Mouse (Mus musculus) regulatory T cell (primary cell): ENCODE results near the gene Fam89a.

Experiments
- in situ Hi-C: fragments of 300-600 bp; cut with MboI, MseI; formaldehyde crosslinking; loops from one replicate; pipeline ENCODE4 v1.15.1; 2025; ENCODE audit warnings: high pct_unique_total_duplicates

The Fam89a gene

DNA sequence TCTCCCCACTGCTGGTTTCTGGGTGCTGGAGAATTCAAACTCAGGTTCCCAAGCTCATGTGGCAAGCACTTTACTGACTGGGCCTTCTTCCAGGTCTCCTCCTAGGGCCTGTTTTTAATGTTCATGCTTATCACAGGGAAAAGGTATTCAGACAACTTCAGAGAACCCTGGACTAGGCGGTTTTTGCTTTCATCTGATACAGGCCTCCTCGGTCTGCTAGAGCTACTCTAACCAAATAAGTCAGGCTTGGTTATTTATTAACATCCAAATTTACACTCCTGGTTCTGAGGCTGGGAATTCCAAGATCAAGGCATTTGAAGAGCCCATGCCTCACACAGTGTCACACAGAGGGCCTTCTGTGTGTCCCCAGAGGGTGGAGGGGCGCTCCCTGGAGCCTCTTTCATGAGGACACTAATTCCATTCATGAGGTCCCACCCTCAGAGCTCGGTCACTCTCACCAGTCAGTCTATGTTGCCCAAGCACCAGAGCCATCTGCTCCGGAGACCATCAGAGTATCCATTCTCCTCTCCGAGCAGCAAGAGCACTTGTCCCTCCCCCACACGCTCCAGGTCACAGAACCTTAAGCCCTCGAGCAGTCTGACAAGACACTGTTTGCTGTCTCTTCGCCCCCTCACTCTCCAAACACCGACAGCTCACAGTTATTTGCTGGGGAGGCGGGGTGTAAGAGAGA is 2.6 kb upstream of the Fam89a start:
- in situ Hi-C loops = no loop called here

- in situ Hi-C loops = no loop called here
Measured at GRCm38 (mm10) chr8:124752325-124752862, 762 bp upstream of the Fam89a start.

GRCm38 (mm10) chr8:124751191-124751590 is 441 bp downstream of the Fam89a start:
- in situ Hi-C loops = no loop called here

DNA sequence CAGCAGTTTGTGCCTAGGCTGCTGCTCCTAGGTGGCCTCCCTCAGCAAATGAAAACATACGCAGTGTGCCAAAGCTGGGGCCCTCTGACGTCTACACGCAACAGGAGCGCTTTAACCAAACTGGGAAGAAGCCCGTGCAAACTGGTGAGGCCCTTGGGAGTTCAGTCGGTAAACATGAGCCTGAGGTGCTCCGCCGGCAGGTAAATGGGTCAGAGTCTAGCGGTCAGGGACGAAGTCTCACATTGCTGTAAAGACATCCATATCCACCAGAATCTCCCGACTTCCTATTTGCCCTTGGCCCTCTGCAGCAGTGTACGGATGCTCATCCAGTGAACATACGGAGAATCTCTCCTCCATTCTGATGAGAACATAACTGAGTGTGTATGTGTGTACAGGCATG is 5.0 kb downstream of the Fam89a start:
- in situ Hi-C loops = no loop called here

- in situ Hi-C loops = no loop called here
Measured at GRCm38 (mm10) chr8:124739268-124739667, 12.4 kb downstream of the Fam89a start.

- in situ Hi-C loops = no loop called here
Measured at GRCm38 (mm10) chr8:124735371-124735911, 16.2 kb downstream of the Fam89a start.

GRCm38 (mm10) chr8:124732828-124733227 is 18.8 kb downstream of the Fam89a start:
- in situ Hi-C loops = no loop called here

DNA sequence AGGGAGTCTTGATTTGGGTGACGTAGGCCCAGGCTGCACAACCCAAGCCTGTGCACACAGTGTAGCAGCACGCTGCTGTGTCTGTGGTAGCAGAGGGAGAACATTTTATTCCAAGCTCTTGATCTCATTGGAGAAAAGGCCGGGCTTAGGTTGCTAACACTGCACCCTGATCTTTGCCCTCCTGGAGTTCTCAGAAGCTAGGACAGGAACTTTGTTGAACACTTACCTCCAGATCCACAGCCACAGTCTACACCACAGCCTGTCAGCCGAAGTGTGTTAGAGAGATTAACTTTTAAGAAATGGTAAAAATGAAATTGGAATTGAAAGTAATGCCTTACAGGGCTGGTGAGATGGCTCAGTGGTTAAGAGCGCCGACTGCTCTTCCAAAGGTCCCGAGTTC is 27.3 kb downstream of the Fam89a start:
- in situ Hi-C loops = loop anchor here (5.0 kb wide), 1 partner anchor 138 kb away; the partner anchor contains the start of genes 2810004N23Rik and Gnpat

GRCm38 (mm10) chr8:124721862-124722515 is 29.6 kb downstream of the Fam89a start, which contains the start of the genes Ttc13 and Arv1:
Ttc13 (minus strand) TSS chr8:124721983.
Arv1 (plus strand) TSS chr8:124722139.
- in situ Hi-C loops = loop anchor here (5.0 kb wide), 1 partner anchor 140 kb away; the partner anchor contains the start of genes 2810004N23Rik and Gnpat

DNA sequence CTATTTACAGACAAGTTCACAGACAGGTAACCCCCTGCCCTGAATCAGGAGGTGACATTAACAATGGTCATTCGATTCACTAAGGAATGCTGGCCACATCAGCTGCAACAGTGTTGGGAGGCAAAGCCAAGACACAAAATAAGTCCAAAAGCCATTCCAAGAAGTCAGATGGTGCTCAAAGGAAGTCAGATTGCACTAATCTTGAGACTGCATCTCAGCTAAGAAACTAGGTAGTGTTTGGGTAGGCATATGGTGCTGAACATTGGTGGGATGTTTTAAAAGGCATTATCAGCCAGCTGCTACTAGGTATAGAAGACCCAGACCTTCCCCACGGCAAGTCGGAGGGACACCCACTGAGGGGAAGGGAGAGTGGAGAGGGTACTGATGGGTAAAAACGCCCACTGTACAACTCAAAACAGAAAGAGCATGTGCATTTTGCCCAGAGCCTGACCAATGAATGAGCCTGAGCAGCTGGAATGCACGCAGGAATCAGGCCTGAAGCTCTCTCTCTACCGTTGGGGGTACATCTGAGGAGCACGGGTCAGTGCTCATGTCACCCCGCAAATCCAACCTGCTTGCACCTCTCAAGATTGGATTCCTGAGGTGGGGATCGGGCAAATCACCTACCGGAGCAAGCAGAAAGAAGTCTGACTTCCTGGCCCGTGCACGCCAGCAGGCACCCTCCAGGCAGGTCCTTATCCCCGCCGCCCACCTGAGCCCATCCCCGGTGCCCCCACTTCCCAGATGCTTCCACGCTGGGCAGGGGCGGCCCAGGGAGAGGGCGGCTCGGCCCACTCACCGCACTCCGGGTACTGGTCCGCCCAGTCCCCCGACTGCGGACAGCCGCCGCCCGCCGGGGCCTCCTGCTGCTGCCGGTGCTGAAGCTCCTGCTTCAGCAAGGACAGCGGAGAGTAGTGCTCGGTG is 30.4 kb downstream of the Fam89a start:
- in situ Hi-C loops = loop anchor here (5.0 kb wide), 1 partner anchor 141 kb away; the partner anchor contains the start of genes 2810004N23Rik and Gnpat

DNA sequence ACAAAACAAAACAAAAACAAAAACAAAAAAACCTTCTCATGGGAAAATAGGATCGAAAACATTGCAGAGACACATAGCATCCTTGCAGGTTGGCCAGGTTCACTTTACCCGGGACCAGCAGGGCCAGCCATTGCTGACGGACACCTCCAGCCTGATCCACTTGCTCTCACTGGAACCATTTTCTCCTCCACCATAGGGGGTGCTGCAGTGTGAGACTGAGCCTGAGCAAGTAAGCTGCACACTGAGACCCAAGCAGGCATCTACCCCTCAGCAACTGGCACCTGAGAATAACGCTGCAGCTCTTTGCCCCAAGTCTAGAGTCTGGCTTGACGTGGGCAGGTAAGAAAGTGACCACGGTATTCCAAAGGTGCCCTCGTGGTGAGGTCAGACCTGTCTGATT is 31.5 kb downstream of the Fam89a start:
- in situ Hi-C loops = loop anchor here (5.0 kb wide), 1 partner anchor 142 kb away; the partner anchor contains the start of genes 2810004N23Rik and Gnpat

DNA sequence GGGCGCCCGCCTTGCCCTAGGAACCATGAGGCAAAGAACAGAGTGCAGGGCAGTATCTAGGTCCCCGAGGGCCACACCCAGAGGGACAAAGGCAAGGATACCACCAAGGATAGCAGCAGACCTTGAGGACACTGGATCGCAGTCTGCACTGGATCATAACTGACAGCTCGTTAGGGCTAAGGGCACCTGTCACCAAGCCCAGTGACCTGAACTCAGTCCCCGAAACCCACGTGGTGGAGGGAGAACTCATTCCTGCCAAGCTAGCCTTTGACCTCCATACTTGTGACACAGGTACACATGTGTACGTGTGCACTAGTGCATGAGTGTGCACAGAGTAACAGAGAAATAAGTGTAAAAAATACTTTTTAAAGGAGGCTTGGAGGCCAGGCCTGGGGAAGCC is 35.9 kb downstream of the Fam89a start:
- in situ Hi-C loops = loop anchor here (10.0 kb wide), 1 partner anchor 1231 kb away; no protein-coding TSS in a partner anchor

DNA sequence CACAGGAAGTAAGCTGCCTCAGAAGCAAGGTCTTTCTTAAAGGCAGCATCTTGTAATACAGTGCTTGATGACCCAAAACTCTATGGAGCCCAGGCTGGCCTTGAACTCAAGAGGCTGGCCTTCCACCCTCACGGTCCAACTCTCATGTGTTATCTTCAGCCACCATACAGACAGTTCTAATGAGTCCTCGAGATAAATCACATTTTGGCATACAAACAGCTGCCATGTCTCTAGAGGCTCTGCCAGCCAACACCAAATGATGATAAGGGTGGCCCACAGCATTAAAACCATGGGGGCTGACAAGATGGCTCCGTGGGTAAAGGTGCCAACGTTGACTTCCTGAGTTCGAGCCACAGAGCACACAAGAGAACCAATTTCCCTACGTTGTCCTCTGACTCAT is 38.4 kb downstream of the Fam89a start:
- in situ Hi-C loops = loop anchor here (10.0 kb wide), 1 partner anchor 1228 kb away; no protein-coding TSS in a partner anchor

- in situ Hi-C loops = no loop called here
Measured at GRCm38 (mm10) chr8:124705823-124706222, 45.8 kb downstream of the Fam89a start.

- in situ Hi-C loops = loop anchor here (5.0 kb wide), 1 partner anchor 47 kb away; no protein-coding TSS in a partner anchor
Measured at GRCm38 (mm10) chr8:124704376-124704775, 47.3 kb downstream of the Fam89a start.

DNA sequence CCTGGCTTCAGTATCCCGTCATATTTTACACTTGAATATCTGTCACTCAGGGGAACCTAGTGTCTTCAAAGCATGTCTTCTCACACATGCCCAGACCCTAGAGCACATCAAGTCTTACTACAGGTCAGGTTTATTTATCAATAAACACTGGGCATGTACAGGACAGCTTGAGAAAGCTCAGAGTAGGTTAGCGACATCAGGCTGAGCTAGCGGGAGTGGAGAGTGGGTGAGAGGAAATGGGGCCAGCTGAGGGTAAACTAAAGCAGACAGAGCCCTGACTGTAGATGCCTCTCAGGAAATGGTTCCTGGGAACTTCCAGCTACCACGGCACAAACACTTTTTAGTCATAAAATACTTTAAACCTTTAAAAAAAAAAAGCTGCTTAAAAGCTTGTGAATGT is 48.1 kb downstream of the Fam89a start:
- in situ Hi-C loops = loop anchor here (5.0 kb wide), 1 partner anchor 46 kb away; no protein-coding TSS in a partner anchor

DNA sequence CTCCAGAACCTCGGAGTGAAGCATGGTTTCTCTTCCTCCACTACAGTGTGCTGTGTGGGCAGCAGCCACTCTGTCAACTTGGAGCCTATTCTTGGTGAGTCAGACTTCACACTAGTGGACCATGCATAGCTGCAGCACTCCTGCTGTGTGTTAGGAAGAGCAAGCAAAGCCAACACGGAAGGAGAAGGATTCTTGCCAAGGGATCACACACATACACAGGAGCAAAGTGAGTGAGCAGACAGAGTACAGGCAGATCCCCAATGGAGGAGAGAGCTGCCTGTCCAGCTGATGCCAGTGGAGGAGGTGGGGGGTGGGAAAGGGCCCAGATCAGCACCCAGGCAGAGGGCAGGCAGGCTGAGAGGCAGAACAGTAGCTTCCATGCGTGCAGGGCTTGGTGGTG is 49.4 kb downstream of the Fam89a start:
- in situ Hi-C loops = loop anchor here (5.0 kb wide), 1 partner anchor 45 kb away; no protein-coding TSS in a partner anchor

DNA sequence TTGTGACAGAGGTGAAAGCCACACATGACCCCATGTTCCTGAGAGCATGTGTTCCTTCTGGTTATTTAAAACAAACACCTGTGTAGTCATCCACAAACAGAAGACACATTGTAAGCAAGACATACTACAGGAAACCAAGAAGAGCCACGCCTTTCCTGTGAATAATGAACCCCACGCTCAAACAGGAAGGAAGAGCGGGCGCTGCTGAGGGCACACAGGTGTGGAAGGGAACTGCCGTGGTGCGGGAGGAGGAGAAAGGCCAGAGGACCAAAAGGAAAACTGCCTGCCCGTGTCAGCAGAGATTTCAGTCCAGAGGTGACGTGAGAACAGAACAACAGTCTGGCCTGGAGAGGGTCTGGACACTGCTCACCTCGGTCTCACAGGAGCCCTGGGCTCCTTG is 50.6 kb downstream of the Fam89a start:
- in situ Hi-C loops = loop anchor here (5.0 kb wide), 1 partner anchor 44 kb away; no protein-coding TSS in a partner anchor

GRCm38 (mm10) chr8:124700271-124700670 is 51.4 kb downstream of the Fam89a start:
- in situ Hi-C loops = loop anchor here (5.0 kb wide), 1 partner anchor 43 kb away; no protein-coding TSS in a partner anchor

GRCm38 (mm10) chr8:124695424-124696100 is 56.1 kb downstream of the Fam89a start:
- in situ Hi-C loops = no loop called here
